Mouse (Mus musculus) brain, embryonic 14.5 days (tissue): ENCODE measurements at regions not wholly inside any gene's neighbourhood (a gene's known extent, or its start where the extent isn't known, plus 50 kb on each side); places are given as distances from the start of the nearest gene placed in this dataset.

Experiments used
- CTCF ChIP-seq: fragments of 200-500 bp; IDR thresholded peaks from 2 replicates; pipeline ENCODE4 v1.5.1; 2012; ENCODE audit warnings: inconsistent platforms, mild to moderate bottlenecking, moderate library complexity, borderline replicate concordance; ENCODE audit not compliant: insufficient read depth, insufficient read length; ENCODE audit errors: extremely low read depth
- POLR2A ChIP-seq: fragments of 200-500 bp; IDR thresholded peaks from 2 replicates; pipeline ENCODE4 v1.6.1; 2012; ENCODE audit warnings: mild to moderate bottlenecking, inconsistent platforms, borderline replicate concordance; ENCODE audit not compliant: poor library complexity, insufficient read depth, insufficient read length, severe bottlenecking; ENCODE audit errors: extremely low read depth

GRCm38 (mm10) chr8:115581940-115582517 is 125.6 kb downstream of the Maf start:
- TF ChIP-seq CTCF (no peak), POLR2A (no peak)
